In the genomic region with DNA sequence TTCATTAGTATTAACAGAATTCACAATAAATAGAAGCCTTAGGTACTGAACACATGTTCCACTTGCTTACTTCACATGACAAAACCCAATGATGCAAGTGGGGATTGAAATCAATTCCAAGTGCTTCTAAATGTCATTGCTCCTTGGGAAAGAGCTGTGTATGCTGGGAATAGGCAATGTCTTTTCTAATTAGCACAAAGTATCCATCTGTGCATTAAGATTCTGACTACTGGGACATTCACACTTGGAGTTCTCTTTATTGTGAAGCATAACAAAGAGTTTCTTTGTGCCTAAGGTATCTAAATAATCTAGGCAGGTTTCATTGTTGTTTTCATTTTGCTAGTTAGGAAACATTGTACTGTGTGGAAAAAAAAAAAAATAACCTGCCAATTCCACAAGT, we compare ENCODE assay signal across 13 mouse cellular contexts.
"Had no signal": no experiment of that assay in that cellular context is flagged by ENCODE, and none has a peak within 500 bp of the region (broad histone marks: within the 10 kb centered on the region; RNA-seq: fewer than 3 reads in every experiment).

No protein-coding gene starts in this region.

- H3K27me3 ChIP-seq: limb, embryonic 15.5 days; liver, embryonic 12.5 days; midbrain, embryonic 12.5 days; neural tube, embryonic 15.5 days; stomach, embryonic 15.5 days had no signal

- H3K4me2 ChIP-seq: limb, embryonic 15.5 days; liver, embryonic 12.5 days; lung, embryonic 14.5 days; midbrain, embryonic 12.5 days; neural tube, embryonic 15.5 days; stomach, embryonic 15.5 days had no signal

- DNase-seq: kidney, adult 8-10 months; kidney, postnatal 25 days; lung, embryonic 14.5 days; lung, postnatal 10 days; lung, postnatal 4 days; right cerebral cortex, postnatal 4 days; thymus, adult 2 months; thymus, postnatal 25 days had no signal

- ATAC-seq: liver, embryonic 12.5 days had no signal

- H3K4me3 ChIP-seq: limb, embryonic 15.5 days; liver, embryonic 12.5 days; midbrain, embryonic 12.5 days; neural tube, embryonic 15.5 days; stomach, embryonic 15.5 days had no signal

- H3K36me3 ChIP-seq: limb, embryonic 15.5 days; liver, embryonic 12.5 days; midbrain, embryonic 12.5 days; neural tube, embryonic 15.5 days; stomach, embryonic 15.5 days had no signal

- H3K9me3 ChIP-seq: limb, embryonic 15.5 days; liver, embryonic 12.5 days; midbrain, embryonic 12.5 days; neural tube, embryonic 15.5 days; stomach, embryonic 15.5 days had no signal

- H3K4me1 ChIP-seq: limb, embryonic 15.5 days; liver, embryonic 12.5 days; midbrain, embryonic 12.5 days; neural tube, embryonic 15.5 days; stomach, embryonic 15.5 days had no signal

- H3K9ac ChIP-seq: limb, embryonic 15.5 days; liver, embryonic 12.5 days; lung, embryonic 14.5 days; midbrain, embryonic 12.5 days; neural tube, embryonic 15.5 days; stomach, embryonic 15.5 days had no signal

- H3K27ac ChIP-seq: limb, embryonic 15.5 days; liver, embryonic 12.5 days; midbrain, embryonic 12.5 days; neural tube, embryonic 15.5 days; stomach, embryonic 15.5 days had no signal
